Mouse (Mus musculus): ENCODE results near the gene 4930544D05Rik. TPM values are rescaled to one million over a fixed set of nuclear protein-coding genes. Genes with fewer than 3 reads are reported as not detected.

The 4930544D05Rik gene
- polyA plus RNA-seq, 1 experiment from 2014 or later: not detected

DNA sequence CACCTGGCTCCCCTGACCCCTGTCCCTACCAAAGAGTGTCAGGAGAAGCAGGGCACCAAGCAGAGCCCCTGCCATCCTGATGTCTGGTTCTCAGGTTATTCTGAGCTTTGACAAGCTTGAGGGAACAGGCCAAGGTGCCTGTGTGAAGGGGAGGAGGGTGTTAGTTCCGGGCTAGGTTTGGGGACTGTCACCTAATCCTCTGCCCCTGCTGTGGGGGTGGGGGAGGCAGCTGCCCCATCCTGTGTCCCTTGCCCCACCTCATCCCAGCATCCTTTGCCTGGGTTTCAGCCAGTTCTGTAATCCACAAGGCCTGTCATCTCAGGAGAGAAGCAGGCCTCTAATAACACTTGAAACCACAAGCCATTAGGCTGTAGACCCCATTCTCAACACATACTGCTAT lies 3.5 kb downstream of the 4930544D05Rik start, which contains the start of gene Chrne:
Chrne (minus strand) TSS at position 116 of the 400 bp plus-strand sequence.
- no peaks in the 10 kb centered on the region for H3K27me3 ChIP-seq (replicated peaks; ENCODE audit: control insufficient read depth, insufficient read depth, low read length)
- no peak within 1 kb of the TSS for H3K9ac ChIP-seq (ENCODE audit: low read depth, low read length)
- no peak within 1 kb of the TSS for H3K27ac ChIP-seq (ENCODE audit: low read depth, low read length)
- ATAC-seq: no peak
- TF ChIP-seq CTCF (IDR thresholded peaks at IDR 0.05; ENCODE audit: low read depth): no peak
- H3K9me3 ChIP-seq (ENCODE audit: control insufficient read depth): no peaks in the 10 kb centered on the region
- H3K36me3 ChIP-seq (ENCODE audit: control insufficient read depth, insufficient read depth): no peaks in the 10 kb centered on the region
- H3K4me1 ChIP-seq (replicated peaks; ENCODE audit: control insufficient read depth, insufficient read depth, low read length): peaks cover 15% of the 10 kb centered on the region
- H3K4me3 ChIP-seq (ENCODE audit: low read depth, low read length): no peak within 1 kb of the TSS
- WGBS: 53% methylated on average over 1 of the region's 1 CpGs
- H3K4me2 ChIP-seq (replicated peaks; ENCODE audit: low read depth): no peak within 1 kb of the TSS

DNA sequence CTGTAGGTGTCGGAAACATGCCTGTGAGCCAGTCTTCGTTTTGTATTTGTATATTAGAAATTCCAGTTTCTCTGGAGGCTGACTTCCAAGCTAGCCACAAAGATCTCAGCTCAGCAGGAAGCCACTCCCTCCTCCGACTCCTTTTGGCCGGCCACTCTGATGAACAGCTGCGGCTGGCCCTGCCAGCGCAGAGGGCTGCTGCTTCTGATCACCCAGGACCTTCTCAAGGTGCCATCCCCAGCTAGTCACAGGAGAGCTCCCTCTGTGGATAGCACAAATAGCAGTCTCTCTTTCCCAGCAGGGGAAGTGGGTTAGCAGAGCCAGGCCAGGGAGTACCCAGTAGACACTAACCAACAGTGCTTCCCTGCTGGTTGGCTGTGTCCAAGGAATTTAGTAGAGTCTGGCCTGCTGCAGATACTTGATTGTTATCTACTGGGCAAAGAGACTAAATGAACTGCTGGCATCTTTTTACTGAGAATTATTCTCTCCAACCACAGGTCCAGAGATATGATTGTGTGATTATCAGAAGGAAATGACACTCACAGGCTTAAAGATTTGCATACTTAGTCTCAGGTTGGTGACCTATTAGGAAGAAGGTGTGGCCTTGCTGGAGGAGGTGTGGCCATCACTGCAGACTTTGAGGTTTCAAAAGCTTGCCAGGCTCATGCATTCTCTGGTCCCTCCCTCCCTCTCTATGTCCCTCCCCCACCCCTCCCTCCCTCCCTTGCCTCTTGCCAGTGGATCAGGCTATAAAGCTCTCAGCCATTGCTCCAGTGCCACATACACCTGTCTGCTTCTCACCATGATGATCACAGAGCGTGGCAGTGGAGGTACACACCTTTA lies 6.5 kb downstream of the 4930544D05Rik start:
- H3K27ac ChIP-seq (ENCODE audit: low read depth, low read length): no peak overlapping the region
- H3K4me2 ChIP-seq (replicated peaks; ENCODE audit: low read depth): no peak overlapping the region
- H3K36me3 ChIP-seq (ENCODE audit: control insufficient read depth, insufficient read depth): no peaks in the 10 kb centered on the region
- H3K9me3 ChIP-seq (ENCODE audit: control insufficient read depth): no peaks in the 10 kb centered on the region
- H3K4me3 ChIP-seq (ENCODE audit: low read depth, low read length): no peak overlapping the region
- no peaks in the 10 kb centered on the region for H3K27me3 ChIP-seq (replicated peaks; ENCODE audit: control insufficient read depth, insufficient read depth, low read length)
- peak; percentile 80 for ATAC-seq
- no peak overlapping the region for H3K9ac ChIP-seq (ENCODE audit: low read depth, low read length)
- peak; percentile 17; the same call in 1 of the 2 replicates for TF ChIP-seq CTCF (IDR thresholded peaks at IDR 0.05; ENCODE audit: low read depth)
- 36% methylated on average over 7 of the region's 7 CpGs for WGBS
- H3K4me1 ChIP-seq (replicated peaks; ENCODE audit: control insufficient read depth, insufficient read depth, low read length): 0 out of 2 replicates have a peak, but pooled peaks cover 9% of the 10 kb centered on the region

DNA sequence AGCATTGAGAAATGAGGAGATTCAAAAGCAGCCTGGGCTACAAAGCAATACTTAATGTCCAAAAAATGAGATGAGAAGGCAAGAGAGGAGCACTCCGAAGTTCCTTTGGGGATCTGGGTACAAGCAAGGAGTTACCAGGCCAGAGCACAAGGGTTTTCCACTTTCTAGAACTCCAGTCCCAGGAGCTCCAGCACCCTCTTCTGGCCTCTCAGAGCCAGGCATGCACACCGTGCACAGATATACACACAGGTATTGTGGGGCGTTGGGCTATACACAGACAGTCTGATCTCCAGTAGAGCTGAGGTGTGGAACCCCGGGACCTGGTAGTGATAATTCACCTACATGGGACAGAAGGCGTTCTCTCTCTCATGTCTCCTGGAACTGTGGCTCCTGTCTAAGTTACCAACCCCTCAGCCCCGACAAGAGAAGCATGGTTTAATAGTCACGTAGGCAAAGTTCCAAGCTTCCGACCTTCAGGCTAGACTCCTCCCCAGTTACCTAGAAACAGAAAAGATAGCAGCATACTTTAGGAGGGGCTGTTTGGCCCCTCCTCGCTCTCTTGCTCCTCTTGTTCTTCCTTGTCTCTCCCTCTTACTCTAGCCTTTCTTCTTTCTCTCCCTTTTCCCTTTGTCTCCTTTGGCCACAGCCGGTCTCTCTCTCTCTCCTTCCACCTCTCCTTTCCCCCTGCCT lies 7.5 kb downstream of the 4930544D05Rik start:
- H3K4me3 ChIP-seq (ENCODE audit: low read depth, low read length): no peak overlapping the region
- no peak overlapping the region for H3K4me2 ChIP-seq (replicated peaks; ENCODE audit: low read depth)
- H3K9ac ChIP-seq (ENCODE audit: low read depth, low read length): no peak overlapping the region
- 60% methylated on average over 10 of the region's 10 CpGs for WGBS
- TF ChIP-seq CTCF (IDR thresholded peaks at IDR 0.05; ENCODE audit: low read depth): peak; percentile 62
- no peaks in the 10 kb centered on the region for H3K36me3 ChIP-seq (ENCODE audit: control insufficient read depth, insufficient read depth)
- H3K27me3 ChIP-seq (replicated peaks; ENCODE audit: control insufficient read depth, insufficient read depth, low read length): no peaks in the 10 kb centered on the region
- no peak for ATAC-seq
- no peak overlapping the region for H3K27ac ChIP-seq (ENCODE audit: low read depth, low read length)
- 0 out of 2 replicates have a peak, but pooled peaks cover 9% of the 10 kb centered on the region for H3K4me1 ChIP-seq (replicated peaks; ENCODE audit: control insufficient read depth, insufficient read depth, low read length)
- no peaks in the 10 kb centered on the region for H3K9me3 ChIP-seq (ENCODE audit: control insufficient read depth)

DNA sequence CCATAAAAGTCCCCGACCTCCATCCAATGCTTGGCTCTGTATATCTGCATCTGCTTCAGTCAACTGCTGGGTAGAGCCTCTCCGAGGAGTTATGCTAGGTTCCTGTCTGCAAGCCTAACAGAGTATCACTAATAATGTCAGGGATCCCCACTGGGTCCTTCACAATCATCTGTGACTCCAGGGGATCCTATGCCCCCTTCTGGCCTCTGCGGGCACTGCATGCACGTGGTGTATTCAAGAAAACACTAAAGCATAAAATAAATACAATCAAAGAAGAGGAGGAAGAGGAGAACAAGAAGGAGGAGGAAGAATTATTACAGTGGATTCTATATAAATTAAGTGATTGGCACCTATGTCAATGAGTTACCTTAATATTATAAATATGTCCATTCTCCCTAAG lies 9.8 kb downstream of the 4930544D05Rik start:
- TF ChIP-seq CTCF (IDR thresholded peaks at IDR 0.05; ENCODE audit: low read depth): peak; percentile 77
- 47% methylated on average over 4 of the region's 4 CpGs for WGBS

DNA sequence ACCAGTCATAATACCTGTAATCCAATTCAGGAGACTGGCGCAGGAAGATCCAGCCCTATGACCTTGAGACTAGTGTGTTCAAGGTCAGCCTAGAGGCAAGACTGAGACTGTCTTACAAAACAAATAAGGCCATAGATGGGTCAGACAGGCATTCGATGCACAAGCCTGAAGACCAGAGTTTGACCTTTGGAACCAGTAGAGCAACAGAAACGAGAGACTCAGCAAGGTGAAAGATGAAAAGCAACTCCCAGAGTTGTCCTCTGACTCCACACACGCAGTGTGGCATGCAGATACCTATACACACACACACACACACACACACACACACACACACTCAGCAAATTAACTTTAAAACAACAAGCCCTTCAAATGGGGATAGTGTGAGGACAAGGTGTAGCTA lies 11.2 kb downstream of the 4930544D05Rik start:
- Histone ChIP-seq H3K4me3 (ENCODE audit: low read depth, low read length) (no peak overlapping the region), H3K27me3 (replicated peaks; ENCODE audit: control insufficient read depth, insufficient read depth, low read length) (no peaks in the 10 kb centered on the region), H3K4me2 (replicated peaks; ENCODE audit: low read depth) (no peak overlapping the region), H3K9me3 (ENCODE audit: control insufficient read depth) (no peaks in the 10 kb centered on the region), H3K27ac (ENCODE audit: low read depth, low read length) (peak overlapping the region; percentile 50; the same call in 1 of the 2 replicates), H3K9ac (ENCODE audit: low read depth, low read length) (no peak overlapping the region), H3K36me3 (ENCODE audit: control insufficient read depth, insufficient read depth) (no peaks in the 10 kb centered on the region), H3K4me1 (replicated peaks; ENCODE audit: control insufficient read depth, insufficient read depth, low read length) (0 out of 2 replicates have a peak, but pooled peaks cover 4% of the 10 kb centered on the region)
- ATAC-seq: peak; percentile 42; the same call in 1 of the 2 replicates
- TF ChIP-seq CTCF (IDR thresholded peaks at IDR 0.05; ENCODE audit: low read depth): no peak
- 42% methylated on average over 4 of the region's 4 CpGs for WGBS

More for the DNA sequence above, 9.8 kb downstream of the 4930544D05Rik start:
- Histone ChIP-seq H3K36me3 (ENCODE audit: control insufficient read depth, insufficient read depth) (no peaks in the 10 kb centered on the region), H3K27ac (ENCODE audit: low read depth, low read length) (no peak overlapping the region), H3K4me3 (ENCODE audit: low read depth, low read length) (no peak overlapping the region), H3K9ac (ENCODE audit: low read depth, low read length) (no peak overlapping the region), H3K4me1 (replicated peaks; ENCODE audit: control insufficient read depth, insufficient read depth, low read length) (0 out of 2 replicates have a peak, but pooled peaks cover 9% of the 10 kb centered on the region), H3K4me2 (replicated peaks; ENCODE audit: low read depth) (no peak overlapping the region), H3K9me3 (ENCODE audit: control insufficient read depth) (no peaks in the 10 kb centered on the region), H3K27me3 (replicated peaks; ENCODE audit: control insufficient read depth, insufficient read depth, low read length) (no peaks in the 10 kb centered on the region)
- ATAC-seq: no peak

DNA sequence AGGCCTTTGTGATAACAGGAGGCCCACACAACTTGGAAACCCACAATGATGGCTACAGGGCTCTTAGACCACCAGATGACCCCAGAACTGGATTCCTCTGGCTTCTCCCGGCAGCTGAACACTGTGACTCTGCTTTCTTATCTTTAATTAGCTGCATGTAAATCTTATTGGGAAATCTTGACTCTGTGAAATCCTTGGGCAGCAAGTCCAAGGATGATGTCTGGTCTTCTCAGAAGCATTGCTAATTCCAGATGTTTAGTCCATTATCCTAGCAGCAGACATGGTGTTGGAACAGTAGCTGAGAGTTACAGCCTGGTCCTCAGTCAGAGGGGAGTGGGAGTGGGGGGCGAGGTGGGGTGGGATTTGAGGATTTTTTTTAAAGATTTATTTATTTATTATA lies 12.8 kb downstream of the 4930544D05Rik start:
- no peak for ATAC-seq
- Histone ChIP-seq H3K27ac (ENCODE audit: low read depth, low read length) (no peak overlapping the region), H3K9ac (ENCODE audit: low read depth, low read length) (no peak overlapping the region), H3K27me3 (replicated peaks; ENCODE audit: control insufficient read depth, insufficient read depth, low read length) (no peaks in the 10 kb centered on the region), H3K4me1 (replicated peaks; ENCODE audit: control insufficient read depth, insufficient read depth, low read length) (0 out of 2 replicates have a peak, but pooled peaks cover 2% of the 10 kb centered on the region), H3K36me3 (ENCODE audit: control insufficient read depth, insufficient read depth) (no peaks in the 10 kb centered on the region), H3K9me3 (ENCODE audit: control insufficient read depth) (no peaks in the 10 kb centered on the region), H3K4me3 (ENCODE audit: low read depth, low read length) (no peak overlapping the region), H3K4me2 (replicated peaks; ENCODE audit: low read depth) (no peak overlapping the region)
- WGBS: 60% methylated on average over 2 of the region's 2 CpGs
- TF ChIP-seq CTCF (IDR thresholded peaks at IDR 0.05; ENCODE audit: low read depth): no peak

Data from intestine, postnatal 0 days (tissue).